Mouse (Mus musculus) embryonic fibroblast, embryonic 13.5 days (primary cell): Measurements from ENCODE around the gene Gm47995.

Source experiments
- CTCF ChIP-seq: IDR thresholded peaks from 2 replicates; pipeline ENCODE4 v1.5.1; 2011; ENCODE audit warnings: mild to moderate bottlenecking, control low read depth, low read length, moderate library complexity, borderline replicate concordance; ENCODE audit not compliant: insufficient read depth
- POLR2A ChIP-seq: IDR thresholded peaks from 2 replicates; pipeline ENCODE4 v1.6.1; 2011; ENCODE audit warnings: low read depth, mild to moderate bottlenecking, control low read depth, low read length, moderate library complexity

GRCm38 (mm10) chr1:151244761-151245160, 46.5 kb downstream of the Gm47995 start:
- TF ChIP-seq CTCF (no peak), POLR2A (no peak)
